Mouse (Mus musculus) Patski (cell line): Measurements from ENCODE around the gene Jhy. TPM values are rescaled to one million over a fixed set of nuclear protein-coding genes. Genes with fewer than 3 reads are reported as not detected.
A peak's percentile ranks its signal among the peaks of the same experiment; 100 is the strongest.

Experiments used
- ATAC-seq: fragments of 100-300 bp; one replicate; pipeline ENCODE4 v1.8.0; 2021
- CTCF ChIA-PET: fragments of 350-600 bp; sonication (Branson Sonifier 250); formaldehyde crosslinking; loops from one replicate; lab custom pipeline; 2022; ENCODE audit warnings: inconsistent platforms; lab: Charles Lee
- POLR2A ChIA-PET: fragments of 350-600 bp; sonication (Branson Sonifier 250); formaldehyde crosslinking; loops from one replicate; lab custom pipeline; 2022; ENCODE audit warnings: antibody characterized with exemption, inconsistent platforms; lab: Charles Lee
- DNase-seq: peaks from one replicate; pipeline ENCODE4 v3.0.0-alpha.2; 2011; ENCODE audit warnings: low read depth, low spot score
- H3K27me3 ChIP-seq: fragments of 371-371 bp; one replicate; pipeline ENCODE4 v1.5.1; 2021
- CTCF ChIP-seq: fragments of 100-300 bp; IDR thresholded peaks from one replicate; pipeline ENCODE4 v1.5.1; 2021
- in situ Hi-C: fragments of 300-500 bp; cut with MboI; formaldehyde crosslinking; loops from 3 replicates; pipeline ENCODE4 v1.11.1; 2018; ENCODE audit warnings: low pct_unique_long_range_greater_than_20kb, mixed read lengths
- polyA plus RNA-seq: library from polyadenylated mRNA; unstranded; gene quantifications from one replicate; pipeline ENCODE4 v1.2.3, GENCODE M21; 2021

Gene Jhy
- polyA plus RNA-seq, 1 experiment from 2014 or later: not detected

- peaks cover 13% of the 10 kb centered on the region for H3K27me3 ChIP-seq
- POLR2A ChIA-PET: no interaction called here
- in situ Hi-C loops: no loop called here
- TF ChIP-seq CTCF: no peak
- no peak for DNase-seq
- CTCF ChIA-PET: no interaction called here
- ATAC-seq: no peak
These were observed 36.5 kb downstream of the Jhy start for GRCm38 (mm10) chr9:40927351-40927980.

- CTCF ChIA-PET: interaction anchor here (1.0 kb wide), 1 partner anchor 161 kb away, joined by 3 read pairs; no protein-coding TSS in a partner anchor
These were observed 45.9 kb downstream of the Jhy start for GRCm38 (mm10) chr9:40917871-40918613.

GRCm38 (mm10) chr9:40908915-40909314 lies 55.0 kb downstream of the Jhy start:
- POLR2A ChIA-PET: no interaction called here

More at GRCm38 (mm10) chr9:40917871-40918613, 45.9 kb downstream of the Jhy start:
- in situ Hi-C loops: no loop called here
- ATAC-seq: peak; percentile 44
- no peak for TF ChIP-seq CTCF
- DNase-seq: peak; percentile 22
- peaks cover 7% of the 10 kb centered on the region for H3K27me3 ChIP-seq
- POLR2A ChIA-PET: no interaction called here

GRCm38 (mm10) chr9:40908411-40908810 lies 55.5 kb downstream of the Jhy start:
- POLR2A ChIA-PET: no interaction called here
- CTCF ChIA-PET: no interaction called here

More at GRCm38 (mm10) chr9:40908915-40909314, 55.0 kb downstream of the Jhy start:
- no peak for ATAC-seq
- CTCF ChIA-PET: no interaction called here
- peaks cover 40% of the 10 kb centered on the region for H3K27me3 ChIP-seq
- DNase-seq: no peak
- in situ Hi-C loops: no loop called here
- TF ChIP-seq CTCF: no peak

GRCm38 (mm10) chr9:40907413-40907812 lies 56.5 kb downstream of the Jhy start:
- ChIA-PET POLR2A (no interaction called here), CTCF (no interaction called here)
- TF ChIP-seq CTCF: no peak
- no peak for ATAC-seq
- no peak for DNase-seq
- peaks cover 40% of the 10 kb centered on the region for H3K27me3 ChIP-seq
- in situ Hi-C loops: no loop called here

More at GRCm38 (mm10) chr9:40908411-40908810, 55.5 kb downstream of the Jhy start:
- ATAC-seq: no peak
- H3K27me3 ChIP-seq: peaks cover 40% of the 10 kb centered on the region
- in situ Hi-C loops: no loop called here
- no peak for DNase-seq
- TF ChIP-seq CTCF: no peak

GRCm38 (mm10) chr9:40892456-40892855 lies 71.5 kb downstream of the Jhy start:
- in situ Hi-C loops: no loop called here
- POLR2A ChIA-PET: no interaction called here
- peaks cover 50% of the 10 kb centered on the region for H3K27me3 ChIP-seq
- ATAC-seq: no peak
- no peak for TF ChIP-seq CTCF
- DNase-seq: no peak
- CTCF ChIA-PET: no interaction called here

GRCm38 (mm10) chr9:40889389-40889788 lies 74.5 kb downstream of the Jhy start:
- H3K27me3 ChIP-seq: peaks cover 50% of the 10 kb centered on the region
- no peak for DNase-seq
- in situ Hi-C loops: no loop called here
- CTCF ChIA-PET: no interaction called here
- ATAC-seq: no peak
- no peak for TF ChIP-seq CTCF
- POLR2A ChIA-PET: no interaction called here

GRCm38 (mm10) chr9:40885669-40886068 lies 78.2 kb downstream of the Jhy start:
- TF ChIP-seq CTCF: no peak
- DNase-seq (no peak), ATAC-seq (no peak)
- ChIA-PET POLR2A (no interaction called here), CTCF (no interaction called here)
- H3K27me3 ChIP-seq: peaks cover 51% of the 10 kb centered on the region
- in situ Hi-C loops: no loop called here

- peaks cover 60% of the 10 kb centered on the region for H3K27me3 ChIP-seq
- ATAC-seq (no peak), DNase-seq (no peak)
- ChIA-PET POLR2A (no interaction called here), CTCF (no interaction called here)
- TF ChIP-seq CTCF: no peak
- in situ Hi-C loops: no loop called here
These were observed 84.9 kb downstream of the Jhy start for GRCm38 (mm10) chr9:40878998-40879397.

GRCm38 (mm10) chr9:40878291-40878945 lies 85.5 kb downstream of the Jhy start:
- CTCF ChIA-PET: no interaction called here
- POLR2A ChIA-PET: no interaction called here
- DNase-seq (no peak), ATAC-seq (no peak)
- in situ Hi-C loops: no loop called here
- TF ChIP-seq CTCF: no peak
- H3K27me3 ChIP-seq: peaks cover 63% of the 10 kb centered on the region

- ChIA-PET CTCF (no interaction called here), POLR2A (no interaction called here)
- peaks cover 66% of the 10 kb centered on the region for H3K27me3 ChIP-seq
- TF ChIP-seq CTCF: no peak
- no peak for ATAC-seq
- in situ Hi-C loops: no loop called here
- no peak for DNase-seq
These were observed 86.1 kb downstream of the Jhy start for GRCm38 (mm10) chr9:40877881-40878235.
